Mouse (Mus musculus) E14TG2a.4 (cell line): ENCODE data around the gene Krt76.

Experiments
- H3K27me3 ChIP-seq: 2 replicates; pipeline ENCODE4 v1.6.1; 2014; ENCODE audit warnings: low read length, control low read depth; ENCODE audit not compliant: insufficient read depth
- H3K36me3 ChIP-seq: 2 replicates; pipeline ENCODE4 v1.6.1; 2014; ENCODE audit warnings: low read length, control low read depth; ENCODE audit not compliant: insufficient read depth
- H3K4me1 ChIP-seq: replicated peaks from 2 replicates; pipeline ENCODE4 v1.6.1; 2014; ENCODE audit warnings: low read depth, low read length, control low read depth
- H3K4me3 ChIP-seq: replicated peaks from 2 replicates; pipeline ENCODE4 v1.5.1; 2014; ENCODE audit warnings: mild to moderate bottlenecking, low read length
- H3K9me3 ChIP-seq: 2 replicates; pipeline ENCODE4 v1.6.1; 2014; ENCODE audit warnings: low read length, control low read depth
- CTCF ChIP-seq: conservative IDR thresholded peaks from 2 replicates; pipeline ENCODE4 v1.5.1; 2014; ENCODE audit warnings: low read length
- NANOG ChIP-seq: IDR thresholded peaks from 2 replicates; pipeline ENCODE4 v1.6.1; 2014; ENCODE audit warnings: borderline replicate concordance, low read length, mixed read lengths
- POU5F1 ChIP-seq: IDR thresholded peaks from 2 replicates; pipeline ENCODE4 v1.6.1; 2014; ENCODE audit warnings: low read length, borderline replicate concordance

Krt76 gene

DNA sequence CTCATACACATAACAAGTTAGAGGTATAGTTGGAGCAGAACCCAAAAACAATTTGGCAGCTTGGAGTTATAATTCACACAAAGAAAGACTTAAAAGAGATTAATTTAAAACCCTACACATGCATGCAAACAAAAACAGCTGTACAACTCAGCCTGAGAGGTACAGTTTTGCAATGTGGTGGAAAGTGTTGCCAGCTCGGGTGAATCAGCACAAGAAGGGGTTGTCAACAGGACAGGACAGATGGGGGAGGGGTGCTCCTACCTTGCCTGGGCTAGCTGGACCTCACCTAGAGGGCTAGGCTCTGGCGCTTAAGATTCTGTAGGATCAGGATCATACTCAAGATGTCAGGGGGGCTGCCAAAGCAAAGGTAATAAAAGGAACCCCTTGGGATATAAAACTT is 14.7 kb downstream of the Krt76 start:
- no peaks in the 10 kb centered on the region for H3K4me1 ChIP-seq
- H3K4me3 ChIP-seq, result no peak overlapping the region
- H3K36me3 ChIP-seq, result no peaks in the 10 kb centered on the region
- H3K9me3 ChIP-seq, result no peaks in the 10 kb centered on the region
- no peak for TF ChIP-seq NANOG
- TF ChIP-seq POU5F1, result no peak
- TF ChIP-seq CTCF, result no peak
- peaks cover 17% of the 10 kb centered on the region for H3K27me3 ChIP-seq

DNA sequence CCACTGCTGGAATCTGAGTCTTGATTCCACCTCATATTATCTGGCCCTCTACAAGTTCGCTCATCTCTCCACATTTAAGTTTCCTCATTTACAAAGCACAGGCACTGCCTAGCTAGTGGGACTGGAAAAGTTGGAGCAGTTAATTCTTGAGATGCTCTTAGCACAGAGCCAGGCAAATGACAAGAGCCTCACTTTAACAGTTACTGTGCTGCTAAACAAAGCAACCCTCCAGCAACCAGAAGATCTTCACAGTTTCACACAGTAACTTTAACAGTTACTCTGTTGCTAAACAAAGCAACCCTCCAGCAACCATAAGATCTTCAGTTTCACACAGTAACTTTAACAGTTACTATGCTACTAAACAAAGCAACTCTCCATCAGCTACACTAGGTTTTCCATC is 18.3 kb downstream of the Krt76 start:
- Histone ChIP-seq H3K9me3 (no peaks in the 10 kb centered on the region), H3K4me3 (no peak overlapping the region), H3K36me3 (no peaks in the 10 kb centered on the region), H3K27me3 (peaks cover 28% of the 10 kb centered on the region), H3K4me1 (no peaks in the 10 kb centered on the region)
- TF ChIP-seq POU5F1 (no peak), CTCF (no peak)

DNA sequence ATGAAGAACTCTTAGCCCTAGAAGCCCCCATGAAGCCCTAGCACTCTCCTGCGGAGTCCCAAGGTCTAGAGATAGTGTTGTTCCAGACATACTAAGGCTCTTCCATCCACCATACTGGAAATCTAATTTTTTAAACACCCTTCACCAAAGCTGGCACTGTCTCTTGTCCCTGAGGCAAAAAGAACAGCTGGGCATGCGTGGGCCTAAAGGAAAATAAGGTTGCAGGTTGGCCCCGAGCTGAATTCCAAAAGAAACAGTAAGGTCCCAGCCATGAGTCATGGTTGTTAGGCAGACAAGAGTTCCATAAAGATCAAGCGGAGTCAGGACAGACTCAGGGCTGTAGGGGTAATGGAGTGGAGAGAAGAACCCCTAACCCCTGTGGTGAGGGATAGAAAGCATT is 19.5 kb downstream of the Krt76 start:
- H3K27me3 ChIP-seq, result peaks cover 36% of the 10 kb centered on the region

GRCm38 (mm10) chr15:101869431-101869830 is 23.3 kb downstream of the Krt76 start, which contains the start of gene Krt77:
Krt77 (minus strand) TSS chr15:101869705.
- Histone ChIP-seq H3K36me3 (no peaks in the 10 kb centered on the region), H3K27me3 (peaks cover 48% of the 10 kb centered on the region), H3K4me1 (no peaks in the 10 kb centered on the region), H3K9me3 (no peaks in the 10 kb centered on the region), H3K4me3 (no peak within 1 kb of the TSS)
- no peak for TF ChIP-seq NANOG
- no peak for TF ChIP-seq CTCF
- TF ChIP-seq POU5F1, result no peak

More for the DNA sequence above, 19.5 kb downstream of the Krt76 start:
- no peaks in the 10 kb centered on the region for H3K36me3 ChIP-seq
- no peaks in the 10 kb centered on the region for H3K4me1 ChIP-seq
- TF ChIP-seq NANOG, result no peak
- no peak overlapping the region for H3K4me3 ChIP-seq
- no peaks in the 10 kb centered on the region for H3K9me3 ChIP-seq

- H3K36me3 ChIP-seq, result no peaks in the 10 kb centered on the region
- H3K4me1 ChIP-seq, result no peaks in the 10 kb centered on the region
- H3K9me3 ChIP-seq, result no peaks in the 10 kb centered on the region
- no peak for TF ChIP-seq CTCF
- H3K27me3 ChIP-seq, result peaks cover 38% of the 10 kb centered on the region
- no peak overlapping the region for H3K4me3 ChIP-seq
Observed at GRCm38 (mm10) chr15:101866754-101867153, 26.0 kb downstream of the Krt76 start.

GRCm38 (mm10) chr15:101860421-101861130 is 32.1 kb downstream of the Krt76 start:
- Histone ChIP-seq H3K36me3 (no peaks in the 10 kb centered on the region), H3K4me3 (peak overlapping the region; percentile 67; the same call in 1 of the 2 replicates), H3K9me3 (no peaks in the 10 kb centered on the region), H3K4me1 (peaks cover 23% of the 10 kb centered on the region), H3K27me3 (peaks cover 69% of the 10 kb centered on the region)
- TF ChIP-seq CTCF (no peak), POU5F1 (no peak), NANOG (no peak)

GRCm38 (mm10) chr15:101859735-101860170 is 33.0 kb downstream of the Krt76 start:
- H3K27me3 ChIP-seq, result peaks cover 74% of the 10 kb centered on the region
- peak overlapping the region; percentile 67 for H3K4me3 ChIP-seq
- H3K36me3 ChIP-seq, result no peaks in the 10 kb centered on the region
- no peaks in the 10 kb centered on the region for H3K9me3 ChIP-seq
- TF ChIP-seq POU5F1 (no peak), CTCF (no peak), NANOG (no peak)
- H3K4me1 ChIP-seq, result peaks cover 29% of the 10 kb centered on the region

- no peaks in the 10 kb centered on the region for H3K36me3 ChIP-seq
- no peaks in the 10 kb centered on the region for H3K9me3 ChIP-seq
- H3K4me1 ChIP-seq, result peaks cover 36% of the 10 kb centered on the region
- peaks cover 81% of the 10 kb centered on the region for H3K27me3 ChIP-seq
- TF ChIP-seq CTCF (no peak), POU5F1 (no peak)
- peak overlapping the region; percentile 67 for H3K4me3 ChIP-seq
Observed at GRCm38 (mm10) chr15:101858673-101859425, 33.9 kb downstream of the Krt76 start.

DNA sequence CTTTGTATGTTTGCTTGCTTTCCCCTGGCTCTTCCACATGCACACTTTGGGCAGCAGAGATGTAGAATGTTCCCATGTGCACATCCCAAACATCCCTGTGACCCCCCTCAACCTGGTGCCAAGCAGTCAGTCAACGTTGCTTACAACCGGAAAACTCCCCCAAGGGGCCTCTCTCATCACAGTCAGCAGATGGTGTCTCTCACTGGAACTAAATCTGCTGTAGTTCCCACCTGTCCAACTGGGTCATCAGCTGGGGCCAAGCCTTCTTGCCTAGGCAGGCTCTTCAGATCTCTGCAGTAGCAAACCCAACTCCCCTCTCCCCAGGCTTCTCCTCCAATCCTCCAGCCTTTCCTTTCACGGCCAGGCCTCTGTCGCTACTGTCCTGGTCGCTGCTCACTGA is 36.0 kb downstream of the Krt76 start:
- Histone ChIP-seq H3K9me3 (no peaks in the 10 kb centered on the region), H3K4me3 (no peak overlapping the region), H3K27me3 (peaks cover 90% of the 10 kb centered on the region), H3K36me3 (no peaks in the 10 kb centered on the region), H3K4me1 (peaks cover 41% of the 10 kb centered on the region)
- no peak for TF ChIP-seq CTCF
- no peak for TF ChIP-seq POU5F1
- no peak for TF ChIP-seq NANOG
